Mouse (Mus musculus) CD4-positive helper T cell, adult 2 months (primary cell): Measurements from ENCODE around the gene Rxfp2.

Experiments
- DNase-seq: peaks from one replicate; pipeline ENCODE4 v3.0.0-alpha.2; 2012; ENCODE audit warnings: low read depth, missing footprints, low spot score

Gene Rxfp2

DNA sequence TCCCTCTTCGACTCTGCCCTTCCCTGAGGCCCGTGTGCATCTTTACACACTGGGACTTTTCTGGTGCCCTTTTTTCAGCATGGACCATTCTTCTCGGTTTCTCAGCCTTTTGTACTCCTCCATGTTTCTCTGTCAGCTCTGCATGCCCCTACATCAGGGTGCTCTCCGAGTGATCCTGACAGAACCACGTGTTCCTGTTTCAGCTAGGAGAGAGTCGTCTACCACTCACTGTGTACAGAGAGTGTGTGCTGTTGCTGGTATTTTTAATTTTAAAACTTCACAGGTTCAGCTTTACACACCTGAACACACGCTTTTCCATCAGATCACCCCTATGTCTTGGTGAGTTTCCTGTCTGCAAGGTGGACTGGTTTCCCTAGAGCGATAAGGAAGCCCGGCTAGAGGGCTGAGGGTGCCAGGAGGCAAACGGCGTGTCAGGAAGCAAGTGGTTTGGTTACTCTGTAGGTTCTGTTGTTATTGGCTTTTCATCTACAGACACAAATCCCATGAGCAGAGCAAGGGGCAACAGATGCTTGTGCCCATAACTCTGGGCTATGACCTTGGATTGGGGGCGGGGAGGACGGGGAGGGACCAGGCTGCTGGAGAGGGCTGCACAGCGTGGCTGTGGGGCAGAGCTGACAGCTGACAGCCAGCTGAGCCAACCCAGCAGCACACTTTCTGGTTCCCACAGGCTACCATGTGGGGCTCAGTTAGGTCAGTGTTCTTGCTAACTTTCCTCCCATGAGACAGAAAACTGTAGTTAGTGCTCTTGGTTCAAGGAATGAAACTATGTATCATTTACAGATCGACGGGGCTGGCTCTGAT is 97.0 kb downstream of the Rxfp2 start:
- DNase-seq, result no peak

GRCm38 (mm10) chr5:150116216-150116905 is 97.9 kb downstream of the Rxfp2 start:
- DNase-seq, result no peak

- peak; percentile 44 for DNase-seq
Measured at GRCm38 (mm10) chr5:150116906-150117216, 98.4 kb downstream of the Rxfp2 start.

- no peak for DNase-seq
Measured at GRCm38 (mm10) chr5:150118124-150118454, 99.6 kb downstream of the Rxfp2 start.

- peak; percentile 96 for DNase-seq
Measured at GRCm38 (mm10) chr5:150118455-150119241, 100.2 kb downstream of the Rxfp2 start, which contains the start of gene Fry. Fry (plus strand) TSS chr5:150118645.

DNA sequence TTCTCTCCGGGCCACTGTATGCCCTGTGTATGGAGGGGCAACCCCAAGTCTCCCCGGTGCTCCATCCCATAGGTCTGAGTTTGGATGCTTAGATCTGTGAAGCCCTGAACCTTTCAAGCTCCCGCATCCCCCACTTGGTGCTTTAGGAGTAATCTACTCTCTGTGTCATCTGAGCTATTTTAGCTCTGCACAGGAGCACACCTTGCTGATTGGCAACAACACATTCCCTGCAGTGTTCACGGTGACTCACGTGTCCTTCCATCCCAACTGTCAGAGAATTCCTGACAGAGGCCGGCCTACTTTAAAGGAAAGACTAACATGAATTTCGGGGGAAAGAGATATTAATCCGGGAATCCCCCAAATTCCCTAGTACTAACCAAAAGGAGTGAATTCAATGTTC is 102.2 kb downstream of the Rxfp2 start:
- no peak for DNase-seq

DNA sequence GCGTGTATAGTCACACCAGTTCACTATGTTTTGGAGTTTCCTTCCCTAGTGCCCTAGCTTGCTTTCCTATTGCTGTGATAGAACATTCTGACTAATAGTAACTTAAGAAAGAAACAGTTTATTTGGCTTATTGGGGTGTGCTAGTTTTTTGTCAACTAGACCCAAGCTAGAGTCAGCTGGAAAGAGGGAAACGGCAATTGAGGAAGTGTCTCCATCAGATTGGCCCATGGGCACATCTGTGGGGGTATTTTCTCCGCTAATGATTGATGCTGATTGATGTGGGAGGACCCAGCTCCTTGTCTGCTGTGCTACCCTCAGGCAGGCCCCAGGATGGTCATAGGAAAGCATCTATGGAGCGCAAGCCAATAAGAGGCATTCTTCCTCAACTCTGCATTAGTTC is 103.6 kb downstream of the Rxfp2 start:
- DNase-seq, result no peak

DNA sequence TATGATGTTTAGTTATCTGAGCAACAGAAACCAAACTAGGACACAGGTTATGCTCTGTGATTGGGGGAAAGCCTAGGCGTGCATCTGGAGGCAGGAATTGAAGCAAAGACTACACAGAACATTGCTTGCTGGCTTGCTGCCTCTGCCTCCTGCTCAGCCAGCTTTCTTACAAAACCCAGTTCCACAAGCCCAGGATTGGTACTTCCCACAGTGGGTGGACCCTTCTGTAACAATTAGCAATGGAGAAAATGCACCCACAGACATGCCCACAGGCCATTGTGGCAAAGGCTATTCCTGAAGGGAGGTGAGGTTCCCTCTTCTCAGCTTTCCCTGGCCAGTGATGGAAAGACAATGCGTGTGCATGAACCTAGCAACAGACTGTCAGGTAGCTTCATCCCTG is 104.1 kb downstream of the Rxfp2 start:
- no peak for DNase-seq

GRCm38 (mm10) chr5:150125920-150126319 is 107.4 kb downstream of the Rxfp2 start:
- DNase-seq, result no peak

DNA sequence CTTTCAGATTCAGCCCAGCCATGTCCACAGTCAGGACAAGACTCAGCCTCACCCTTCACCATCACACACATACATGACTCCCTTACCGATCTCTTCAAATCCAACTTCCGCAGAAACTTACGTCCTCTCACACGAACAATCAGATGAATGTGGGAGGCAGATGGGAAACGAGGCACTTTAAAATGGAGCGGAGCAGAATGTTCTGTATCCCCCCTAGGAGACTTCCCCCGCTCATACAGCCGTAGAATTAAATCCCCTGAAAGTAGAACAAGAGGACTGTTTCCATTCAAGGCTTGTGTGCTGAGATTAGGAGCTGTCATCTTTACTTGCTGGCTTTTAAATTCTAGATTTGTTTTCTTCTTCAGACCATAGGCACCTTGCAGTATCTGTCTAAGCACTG is 110.0 kb downstream of the Rxfp2 start:
- no peak for DNase-seq

GRCm38 (mm10) chr5:150130144-150130543 is 111.7 kb downstream of the Rxfp2 start:
- DNase-seq, result no peak

DNA sequence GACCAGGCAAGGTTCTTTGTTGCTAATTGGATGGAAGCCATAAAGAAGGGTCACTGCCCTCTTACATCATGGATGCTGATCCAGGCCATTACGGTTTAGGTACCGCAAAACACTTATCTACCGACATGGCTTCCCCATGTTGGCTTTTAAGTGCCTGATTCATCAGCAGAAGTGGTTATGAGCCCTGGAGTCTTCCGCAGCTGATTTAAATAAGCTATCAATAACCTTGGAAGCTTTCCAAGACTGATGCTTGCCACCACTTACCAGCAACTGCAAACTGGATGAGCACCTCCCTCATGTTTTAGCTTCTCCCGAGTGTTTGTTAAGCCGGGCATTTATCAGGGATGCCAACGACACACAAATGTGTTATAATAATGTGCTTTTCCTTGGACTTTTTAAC is 112.7 kb downstream of the Rxfp2 start:
- no peak for DNase-seq
